Comparison of ENCODE assay signal across 24 mouse cellular contexts in genomic region chr6:113806241-113806640, GRCm38 (mm10).
"Had no signal": no experiment of that assay in that cellular context is flagged by ENCODE, and none has a peak within 500 bp of the region (broad histone marks: within the 10 kb centered on the region; RNA-seq: fewer than 3 reads in every experiment).

No protein-coding gene starts in this region.

- H3K4me3 ChIP-seq: heart, embryonic 10.5 days; heart, embryonic 12.5 days; hindbrain, embryonic 10.5 days; hindbrain, embryonic 12.5 days; intestine, embryonic 15.5 days; limb, embryonic 12.5 days; limb, embryonic 15.5 days; liver, embryonic 13.5 days had no signal

- DNase-seq: gastrocnemius, postnatal 14 days; gastrocnemius, postnatal 36 days; heart, adult 18-20 months; heart, postnatal 10 days; heart, postnatal 4 days; kidney, adult 18-20 months; kidney, adult 8-10 months; kidney, postnatal 14 days; kidney, postnatal 36 days; layer of hippocampus, adult 9-11 months; layer of hippocampus, postnatal 36 days; left cerebral cortex, postnatal 4 days; liver, embryonic 13.5 days had no signal

- H3K9ac ChIP-seq: heart, embryonic 12.5 days; hindbrain, embryonic 12.5 days; hindbrain, embryonic 14.5 days; intestine, embryonic 15.5 days; limb, embryonic 12.5 days; limb, embryonic 15.5 days; liver, embryonic 13.5 days had no signal

- H3K27ac ChIP-seq: heart, embryonic 10.5 days; hindbrain, embryonic 10.5 days; hindbrain, embryonic 12.5 days; hindbrain, embryonic 14.5 days; intestine, embryonic 15.5 days; limb, embryonic 12.5 days; limb, embryonic 15.5 days; liver, embryonic 13.5 days had no signal

- H3K4me1 ChIP-seq: hindbrain, embryonic 12.5 days; intestine, embryonic 15.5 days; limb, embryonic 12.5 days; limb, embryonic 15.5 days; liver, embryonic 13.5 days had no signal

- H3K36me3 ChIP-seq: heart, embryonic 10.5 days; heart, embryonic 12.5 days; intestine, embryonic 15.5 days; limb, embryonic 12.5 days; limb, embryonic 15.5 days had no signal

- ATAC-seq: hindbrain, embryonic 16.5 days; inflammation-experienced regulatory T-cells, adult 6 months; intestine, embryonic 15.5 days; intestine, postnatal 0 days had no signal

- H3K9me3 ChIP-seq: intestine, embryonic 15.5 days; limb, embryonic 15.5 days had no signal

- H3K27me3 ChIP-seq: hindbrain, embryonic 12.5 days; intestine, embryonic 15.5 days; limb, embryonic 15.5 days; liver, embryonic 13.5 days had no signal

- H3K4me2 ChIP-seq: heart, embryonic 12.5 days; hindbrain, embryonic 12.5 days; hindbrain, embryonic 14.5 days; intestine, embryonic 15.5 days; limb, embryonic 12.5 days; limb, embryonic 15.5 days; liver, embryonic 13.5 days had no signal
